Mouse (Mus musculus): Measurements from ENCODE around the gene Pip4k2c. TPM values are rescaled to one million over a fixed set of nuclear protein-coding genes. Genes with fewer than 3 reads are reported as not detected.

Gene Pip4k2c
- 41.7 and 47.4 TPM in 2 replicates for total RNA-seq (2012; rRNA removed)

DNA sequence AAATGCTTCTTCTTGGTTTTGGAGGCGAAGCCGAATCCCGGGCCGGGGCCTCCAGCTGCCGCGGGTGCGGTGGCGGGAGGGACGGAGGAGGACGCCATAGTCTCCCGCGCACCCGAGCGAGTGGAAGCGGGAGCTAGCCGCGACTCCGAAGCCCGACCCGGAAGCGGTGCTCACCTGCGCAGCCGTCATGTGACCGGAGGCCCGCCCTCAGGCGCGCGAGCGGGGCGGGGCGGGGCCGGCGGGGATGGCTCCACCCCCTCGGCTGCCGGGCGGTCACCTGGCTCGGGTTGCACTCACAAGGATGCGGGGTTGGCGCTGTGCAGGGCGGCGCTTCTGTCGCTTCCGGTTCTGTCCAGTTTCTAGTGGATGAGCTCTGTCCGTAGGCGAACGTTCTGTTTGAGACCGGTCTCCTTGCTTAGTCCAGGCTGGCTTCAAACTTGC is at the start of gene Pip4k2c:
TSS of gene Pip4k2c (minus strand) at position 172 of the 441 bp plus-strand sequence.
- H3K27ac ChIP-seq (ENCODE audit: insufficient read depth, low read depth, low read length, poor library complexity, severe bottlenecking) = peak within 1 kb of the TSS; percentile 64
- H3K36me3 ChIP-seq (ENCODE audit: control insufficient read depth, insufficient read depth, low read length, poor library complexity, severe bottlenecking) = peaks cover 19% of the 10 kb centered on the region
- in situ Hi-C loops (cut with MboI; ENCODE audit: low sequenced_read_pairs in 2 of 2, unreplicated experiment in 2 of 2) = no loop called here
- no peaks in the 10 kb centered on the region for H3K9me3 ChIP-seq (ENCODE audit: control insufficient read depth, insufficient read depth, low read depth, low read length)
- peak within 1 kb of the TSS; percentile 87 to 90 for H3K4me3 ChIP-seq (ENCODE audit: insufficient read depth in 1 of 2, low read depth in 1 of 2, low read length in 2 of 2, poor library complexity in 1 of 2, severe bottlenecking in 1 of 2)
- DNase-seq (ENCODE audit: low read depth, low spot score) = peak; percentile 83
- H3K4me1 ChIP-seq (ENCODE audit: control insufficient read depth in 2 of 2, insufficient read depth in 2 of 2, low read length in 2 of 2, poor library complexity in 1 of 2) = peaks cover 9 to 11% of the 10 kb centered on the region in 2 experiments; a peak in 3 of 4 replicates
- peak within 1 kb of the TSS; percentile 87 for H3K9ac ChIP-seq (ENCODE audit: insufficient read depth, low read depth, low read length, poor library complexity, severe bottlenecking)
- TF ChIP-seq ZC3H11A (IDR thresholded peaks at IDR 0.05; ENCODE audit: borderline replicate concordance, low read depth, low read length) = no peak
- TF ChIP-seq ZNF384 (IDR thresholded peaks at IDR 0.05; ENCODE audit: low read depth, low read length) = no peak
- no peak for TF ChIP-seq CHD2 (IDR thresholded peaks at IDR 0.05; ENCODE audit: low read depth, low read length)
- no peak; the same call in 1 of the 2 replicates for TF ChIP-seq HCFC1 (IDR thresholded peaks at IDR 0.05; ENCODE audit: borderline replicate concordance, insufficient read depth, low read length)
- no peak for TF ChIP-seq MAFK (IDR thresholded peaks at IDR 0.05; ENCODE audit: insufficient read depth, low read depth, low read length)

- no peak for DNase-seq (ENCODE audit: low read depth, low spot score)
- H3K4me3 ChIP-seq (ENCODE audit: insufficient read depth in 1 of 2, low read depth in 1 of 2, low read length in 2 of 2, poor library complexity in 1 of 2, severe bottlenecking in 1 of 2) = no peak overlapping the region
- H3K9ac ChIP-seq (ENCODE audit: insufficient read depth, low read depth, low read length, poor library complexity, severe bottlenecking) = no peak overlapping the region
- no peak for TF ChIP-seq ZNF384 (IDR thresholded peaks at IDR 0.05; ENCODE audit: low read depth, low read length)
- no peak for TF ChIP-seq HCFC1 (IDR thresholded peaks at IDR 0.05; ENCODE audit: borderline replicate concordance, insufficient read depth, low read length)
- TF ChIP-seq CHD2 (IDR thresholded peaks at IDR 0.05; ENCODE audit: low read depth, low read length) = no peak
- TF ChIP-seq MAFK (IDR thresholded peaks at IDR 0.05; ENCODE audit: insufficient read depth, low read depth, low read length) = no peak
- no peak for TF ChIP-seq ZC3H11A (IDR thresholded peaks at IDR 0.05; ENCODE audit: borderline replicate concordance, low read depth, low read length)
- no peaks in the 10 kb centered on the region; the same call in 1 of the 2 replicates for H3K36me3 ChIP-seq (ENCODE audit: control insufficient read depth, insufficient read depth, low read length, poor library complexity, severe bottlenecking)
- no peaks in the 10 kb centered on the region for H3K9me3 ChIP-seq (ENCODE audit: control insufficient read depth, insufficient read depth, low read depth, low read length)
- in situ Hi-C loops (cut with MboI; ENCODE audit: low sequenced_read_pairs in 2 of 2, unreplicated experiment in 2 of 2) = no loop called here
- no peak overlapping the region for H3K27ac ChIP-seq (ENCODE audit: insufficient read depth, low read depth, low read length, poor library complexity, severe bottlenecking)
- H3K4me1 ChIP-seq (ENCODE audit: control insufficient read depth in 2 of 2, insufficient read depth in 2 of 2, low read length in 2 of 2, poor library complexity in 1 of 2) = peaks cover 0 to 11% of the 10 kb centered on the region in 2 experiments; a peak in 1 of 4 replicates
Measured at GRCm38 (mm10) chr10:127258489-127258888, 47.1 kb upstream of the Pip4k2c start.

- in situ Hi-C loops (cut with MboI; ENCODE audit: low sequenced_read_pairs in 2 of 2, unreplicated experiment in 2 of 2) = no loop called here
- DNase-seq (ENCODE audit: low read depth, low spot score) = no peak
- Histone ChIP-seq H3K27ac (ENCODE audit: insufficient read depth, low read depth, low read length, poor library complexity, severe bottlenecking) (no peak overlapping the region), H3K4me1 (ENCODE audit: control insufficient read depth in 2 of 2, insufficient read depth in 2 of 2, low read length in 2 of 2, poor library complexity in 1 of 2) (peaks cover 0 to 11% of the 10 kb centered on the region in 2 experiments; a peak in 1 of 4 replicates), H3K36me3 (ENCODE audit: control insufficient read depth, insufficient read depth, low read length, poor library complexity, severe bottlenecking) (no peaks in the 10 kb centered on the region; the same call in 1 of the 2 replicates), H3K9ac (ENCODE audit: insufficient read depth, low read depth, low read length, poor library complexity, severe bottlenecking) (no peak overlapping the region), H3K9me3 (ENCODE audit: control insufficient read depth, insufficient read depth, low read depth, low read length) (no peaks in the 10 kb centered on the region), H3K4me3 (ENCODE audit: insufficient read depth in 1 of 2, low read depth in 1 of 2, low read length in 2 of 2, poor library complexity in 1 of 2, severe bottlenecking in 1 of 2) (no peak overlapping the region)
- TF ChIP-seq CHD2 (IDR thresholded peaks at IDR 0.05; ENCODE audit: low read depth, low read length) (no peak), ZNF384 (IDR thresholded peaks at IDR 0.05; ENCODE audit: low read depth, low read length) (no peak), ZC3H11A (IDR thresholded peaks at IDR 0.05; ENCODE audit: borderline replicate concordance, low read depth, low read length) (no peak), HCFC1 (IDR thresholded peaks at IDR 0.05; ENCODE audit: borderline replicate concordance, insufficient read depth, low read length) (no peak), MAFK (IDR thresholded peaks at IDR 0.05; ENCODE audit: insufficient read depth, low read depth, low read length) (no peak)
Measured at GRCm38 (mm10) chr10:127257790-127258189, 46.4 kb upstream of the Pip4k2c start.

DNA sequence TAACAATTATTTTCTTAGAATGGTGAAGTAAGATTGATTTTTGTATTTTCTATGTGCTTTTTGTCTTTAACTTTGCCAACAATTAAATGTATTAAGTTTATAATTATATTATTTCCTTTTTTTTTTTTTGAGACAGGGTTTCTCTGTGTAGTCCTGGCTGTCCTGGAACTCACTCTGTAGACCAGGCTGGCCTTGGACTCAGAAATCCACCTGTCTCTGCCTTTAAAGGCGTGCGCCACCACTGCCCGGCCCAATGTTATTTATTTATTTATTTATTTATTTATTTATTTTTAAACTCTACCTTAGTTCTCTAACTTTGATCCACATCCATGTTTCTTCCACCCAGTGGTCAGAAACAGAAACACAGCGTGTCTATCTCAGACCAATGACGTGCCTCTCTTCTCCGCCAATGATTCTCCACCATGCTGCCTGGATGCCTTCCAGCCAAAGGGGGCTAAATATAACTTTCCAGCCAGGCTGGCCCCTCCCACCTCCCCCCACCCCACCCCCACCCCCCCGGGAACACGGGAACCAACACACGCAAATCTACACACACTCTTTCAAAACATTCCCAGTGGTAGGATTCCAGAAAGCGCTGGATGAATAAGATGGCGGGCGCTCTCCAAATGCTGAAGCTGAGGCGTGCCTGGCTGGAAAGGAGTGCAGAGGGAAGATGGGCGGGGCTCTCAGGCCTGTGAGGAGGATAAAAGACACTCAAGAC is 44.4 kb upstream of the Pip4k2c start:
- Histone ChIP-seq H3K9ac (ENCODE audit: insufficient read depth, low read depth, low read length, poor library complexity, severe bottlenecking) (no peak overlapping the region), H3K27ac (ENCODE audit: insufficient read depth, low read depth, low read length, poor library complexity, severe bottlenecking) (no peak overlapping the region), H3K36me3 (ENCODE audit: control insufficient read depth, insufficient read depth, low read length, poor library complexity, severe bottlenecking) (no peaks in the 10 kb centered on the region; the same call in 1 of the 2 replicates), H3K9me3 (ENCODE audit: control insufficient read depth, insufficient read depth, low read depth, low read length) (no peaks in the 10 kb centered on the region), H3K4me1 (ENCODE audit: control insufficient read depth in 2 of 2, insufficient read depth in 2 of 2, low read length in 2 of 2, poor library complexity in 1 of 2) (peaks cover 0 to 8% of the 10 kb centered on the region in 2 experiments; a peak in 2 of 4 replicates), H3K4me3 (ENCODE audit: insufficient read depth in 1 of 2, low read depth in 1 of 2, low read length in 2 of 2, poor library complexity in 1 of 2, severe bottlenecking in 1 of 2) (no peak overlapping the region)
- DNase-seq (ENCODE audit: low read depth, low spot score) = peak; percentile 80
- in situ Hi-C loops (cut with MboI; ENCODE audit: low sequenced_read_pairs in 2 of 2, unreplicated experiment in 2 of 2) = no loop called here
- TF ChIP-seq MAFK (IDR thresholded peaks at IDR 0.05; ENCODE audit: insufficient read depth, low read depth, low read length) = no peak
- TF ChIP-seq CHD2 (IDR thresholded peaks at IDR 0.05; ENCODE audit: low read depth, low read length) = no peak
- TF ChIP-seq ZNF384 (IDR thresholded peaks at IDR 0.05; ENCODE audit: low read depth, low read length) = no peak
- no peak for TF ChIP-seq HCFC1 (IDR thresholded peaks at IDR 0.05; ENCODE audit: borderline replicate concordance, insufficient read depth, low read length)
- no peak for TF ChIP-seq ZC3H11A (IDR thresholded peaks at IDR 0.05; ENCODE audit: borderline replicate concordance, low read depth, low read length)

Data from ES-E14 (cell line).